Mouse (Mus musculus) hindbrain, embryonic 10.5 days (tissue): ENCODE measurements around the gene Mfsd14a. TPM values are rescaled to one million over a fixed set of nuclear protein-coding genes. Genes with fewer than 3 reads are reported as not detected.
"Not testable (repeated sequence)": the region's sequence is repeated elsewhere in the genome, so short reads cannot be mapped to it uniquely, and the experiment has no call there.

Experiments used
- DNase-seq: peaks from one replicate; pipeline ENCODE4 v3.0.0-alpha.2; 2017; ENCODE audit warnings: low spot score
- H3K27ac ChIP-seq: fragments of 300-500 bp; sonication (generic); 2 replicates; pipeline ENCODE4 v1.5.1; 2016; ENCODE audit warnings: mild to moderate bottlenecking, moderate library complexity
- H3K27me3 ChIP-seq: fragments of 300-500 bp; sonication (generic); 2 replicates; pipeline ENCODE4 v1.6.1; 2016; ENCODE audit warnings: mild to moderate bottlenecking; ENCODE audit not compliant: poor library complexity, insufficient read depth, severe bottlenecking
- H3K36me3 ChIP-seq: fragments of 300-500 bp; sonication (generic); 2 replicates; pipeline ENCODE4 v1.6.1; 2016; ENCODE audit warnings: mild to moderate bottlenecking, moderate library complexity
- H3K4me1 ChIP-seq: fragments of 300-500 bp; sonication (generic); replicated peaks from 2 replicates; pipeline ENCODE4 v1.6.1; 2016; ENCODE audit warnings: mild to moderate bottlenecking
- H3K4me3 ChIP-seq: fragments of 300-500 bp; sonication (generic); 2 replicates; pipeline ENCODE4 v1.5.1; 2016; ENCODE audit warnings: mild to moderate bottlenecking, moderate library complexity
- H3K9me3 ChIP-seq: fragments of 300-500 bp; sonication (generic); 2 replicates; pipeline ENCODE4 v1.6.1; 2016; ENCODE audit warnings: mild to moderate bottlenecking, moderate library complexity
- WGBS: fragments of 180-500 bp; shearing (Covaris S2); methylation state at CpG from one replicate; pipeline ENCODE4 v1.1.7; 2016; 5-methylcytosine and 5-hydroxymethylcytosine counted together
- polyA plus RNA-seq: library from polyadenylated mRNA; unstranded; fragments of >200 nt; fragmentation: Nextera tagmentation; extraction: Ambion mirVana; gene quantifications from 2 replicates; pipeline ENCODE4 v1.2.1, GENCODE M21; 2016

The Mfsd14a gene
- polyA plus RNA-seq, 1 experiment from 2014 or later = 69.4 TPM

DNA sequence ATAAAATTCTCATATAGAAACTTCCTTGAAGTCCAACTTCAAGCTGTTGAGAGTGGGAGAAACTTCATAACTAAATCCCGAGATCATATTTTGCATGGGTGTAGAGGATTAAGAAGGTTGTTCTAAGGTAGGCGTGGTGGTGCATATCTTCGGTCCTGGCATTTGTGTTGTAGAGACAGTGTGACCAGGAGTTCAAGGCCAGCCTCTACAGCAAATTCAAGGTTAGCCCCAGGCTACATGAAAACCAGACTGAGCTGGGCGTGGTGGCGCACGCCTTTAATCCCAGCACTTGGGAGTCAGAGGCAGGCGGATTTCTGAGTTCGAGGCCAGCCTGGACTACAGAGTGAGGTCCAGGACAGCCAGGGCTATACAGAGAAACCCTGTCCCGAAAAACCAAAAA lies 1.8 kb upstream of the Mfsd14a start:
- H3K27ac ChIP-seq = not testable (repeated sequence)
- WGBS = 90% methylated on average over 9 of the region's 9 CpGs

DNA sequence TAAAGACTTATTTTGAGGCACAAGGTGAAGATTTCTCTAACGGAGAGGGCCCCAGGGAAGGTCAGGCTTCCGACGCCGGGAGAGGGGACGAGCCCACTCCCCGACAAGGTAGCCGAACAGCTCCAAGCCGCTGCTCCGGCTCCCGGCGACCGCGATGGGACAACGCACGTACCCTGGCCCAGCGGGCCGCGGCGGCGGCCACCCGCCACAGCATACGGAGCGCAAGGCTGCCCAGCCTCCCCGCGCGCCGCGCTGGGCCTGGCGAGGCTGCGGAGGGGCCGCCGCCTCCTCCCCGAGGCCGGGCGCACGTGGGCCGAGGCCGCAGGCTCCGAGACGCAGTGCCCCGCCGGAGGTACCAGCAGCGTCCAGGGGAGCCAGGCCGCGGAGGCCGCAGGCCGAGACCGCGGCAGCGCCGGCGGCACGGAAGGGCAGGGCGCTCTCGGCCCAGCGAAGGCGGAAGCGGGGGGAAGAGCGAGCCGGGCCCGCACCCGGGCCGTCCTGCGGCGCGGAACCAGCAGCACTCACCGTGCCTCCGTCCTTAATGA lies 535 bp downstream of the Mfsd14a start:
- WGBS = under 1% methylated on average over 68 of the region's 68 CpGs
- Histone ChIP-seq H3K4me3 (peak overlapping the region; percentile 95), H3K27ac (peak overlapping the region; percentile 99), H3K9me3 (no peaks in the 10 kb centered on the region), H3K4me1 (peaks cover 32% of the 10 kb centered on the region), H3K36me3 (no peaks in the 10 kb centered on the region), H3K27me3 (no peaks in the 10 kb centered on the region)
- DNase-seq = no peak

More for the DNA sequence above, 1.8 kb upstream of the Mfsd14a start:
- not testable (repeated sequence) for H3K4me3 ChIP-seq, H3K27me3 ChIP-seq, H3K9me3 ChIP-seq, DNase-seq, H3K36me3 ChIP-seq
- H3K4me1 ChIP-seq = peaks cover 27% of the 10 kb centered on the region

DNA sequence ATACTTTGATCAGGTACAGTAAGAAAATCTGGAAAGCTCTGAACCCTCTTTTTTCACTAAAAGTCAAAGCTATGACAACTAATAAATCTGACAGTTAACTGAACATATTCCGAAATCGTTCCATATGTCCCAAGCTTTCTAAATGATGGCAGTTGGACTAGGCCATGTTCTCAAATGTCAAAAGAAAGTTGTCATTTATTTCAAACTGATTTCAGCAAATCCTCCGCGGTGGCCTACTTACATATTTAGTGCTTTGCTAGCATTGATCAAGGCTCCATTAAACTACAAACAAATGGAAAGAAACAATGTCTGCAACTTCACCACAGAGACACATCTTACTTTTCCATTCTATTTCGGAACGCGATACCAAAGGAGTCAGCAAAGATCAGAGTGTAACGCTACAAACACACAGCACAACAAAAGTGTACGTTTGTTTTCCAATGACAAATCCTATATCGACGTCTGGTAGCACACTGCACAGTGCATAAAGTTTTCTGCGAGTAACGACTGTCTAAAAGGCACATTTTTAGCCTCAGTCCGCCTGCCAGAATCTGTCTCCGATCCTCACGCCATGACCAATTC lies 1.1 kb downstream of the Mfsd14a start:
- 8% methylated on average over 16 of the region's 16 CpGs for WGBS

DNA sequence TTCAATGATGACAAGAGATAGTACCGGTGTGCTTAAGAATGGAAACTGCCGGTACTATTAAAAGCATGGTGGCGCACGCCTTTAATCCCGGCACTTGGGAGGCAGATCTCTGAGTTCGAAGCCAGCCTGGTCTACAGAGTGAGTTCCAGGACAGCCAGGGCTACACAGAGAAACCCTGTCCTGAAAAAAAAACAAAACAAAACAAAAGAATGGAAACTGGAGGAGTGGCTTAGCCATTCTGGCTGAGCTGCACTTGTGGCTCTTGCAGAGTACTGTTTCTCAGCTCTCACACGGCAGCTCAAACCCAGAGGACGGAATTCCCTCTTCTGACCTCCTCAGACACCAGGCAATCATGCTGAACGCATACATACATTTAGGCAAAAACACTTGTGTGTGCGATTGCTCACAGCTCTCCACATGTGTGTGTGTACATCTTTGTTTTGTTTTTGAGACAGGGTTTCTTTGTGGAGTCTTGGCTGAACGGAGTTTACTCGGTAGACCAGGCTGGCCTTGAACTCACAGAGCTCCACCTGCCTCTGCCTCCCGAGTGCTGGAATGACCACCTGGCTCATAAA lies 2.5 kb downstream of the Mfsd14a start:
- no peak for DNase-seq
- WGBS = 88% methylated on average over 13 of the region's 13 CpGs
- H3K4me3 ChIP-seq = no peak overlapping the region

More for the DNA sequence above, 1.1 kb downstream of the Mfsd14a start:
- H3K27ac ChIP-seq = peak overlapping the region; percentile 99
- no peaks in the 10 kb centered on the region for H3K36me3 ChIP-seq
- H3K4me3 ChIP-seq = peak overlapping the region; percentile 95
- peaks cover 37% of the 10 kb centered on the region for H3K4me1 ChIP-seq
- H3K9me3 ChIP-seq = no peaks in the 10 kb centered on the region
- DNase-seq = no peak
- no peaks in the 10 kb centered on the region for H3K27me3 ChIP-seq

DNA sequence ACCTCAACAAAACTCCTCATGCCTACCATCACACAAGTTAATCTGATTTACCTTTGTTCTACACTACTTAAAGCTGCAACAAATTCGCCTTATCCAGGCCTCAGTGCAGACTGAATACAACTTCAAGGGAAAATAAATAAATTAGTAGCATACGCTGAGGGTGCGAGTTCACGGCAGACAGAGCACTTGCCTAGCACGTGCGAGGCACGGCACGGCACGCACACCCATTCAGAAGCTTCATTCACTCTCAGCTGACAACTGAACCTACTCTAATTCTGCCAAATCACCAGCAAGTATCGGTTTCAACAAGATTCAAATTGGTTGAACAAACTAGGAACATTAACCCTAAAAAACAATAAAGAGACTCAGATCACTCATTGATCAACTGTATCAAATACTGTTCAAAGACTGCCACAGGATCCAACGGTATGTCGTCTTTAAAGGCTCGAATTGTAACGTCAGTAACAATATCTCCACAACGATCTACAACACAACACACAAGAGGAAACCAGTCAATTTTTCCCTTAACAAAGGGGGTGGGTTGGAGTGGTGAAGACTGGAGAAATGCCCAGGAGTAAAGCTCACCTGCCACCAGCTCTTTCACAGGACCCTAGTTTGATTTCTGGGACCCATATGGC lies 3.4 kb downstream of the Mfsd14a start:
- no peaks in the 10 kb centered on the region for H3K9me3 ChIP-seq
- H3K4me1 ChIP-seq = peaks cover 39% of the 10 kb centered on the region
- no peak for DNase-seq
- 86% methylated on average over 15 of the region's 15 CpGs for WGBS
- no peak overlapping the region for H3K27ac ChIP-seq
- H3K27me3 ChIP-seq = no peaks in the 10 kb centered on the region
- no peaks in the 10 kb centered on the region for H3K36me3 ChIP-seq
- no peak overlapping the region for H3K4me3 ChIP-seq

More for the DNA sequence above, 2.5 kb downstream of the Mfsd14a start:
- Histone ChIP-seq H3K9me3 (no peaks in the 10 kb centered on the region), H3K27me3 (no peaks in the 10 kb centered on the region), H3K4me1 (peaks cover 39% of the 10 kb centered on the region), H3K36me3 (no peaks in the 10 kb centered on the region), H3K27ac (no peak overlapping the region)

DNA sequence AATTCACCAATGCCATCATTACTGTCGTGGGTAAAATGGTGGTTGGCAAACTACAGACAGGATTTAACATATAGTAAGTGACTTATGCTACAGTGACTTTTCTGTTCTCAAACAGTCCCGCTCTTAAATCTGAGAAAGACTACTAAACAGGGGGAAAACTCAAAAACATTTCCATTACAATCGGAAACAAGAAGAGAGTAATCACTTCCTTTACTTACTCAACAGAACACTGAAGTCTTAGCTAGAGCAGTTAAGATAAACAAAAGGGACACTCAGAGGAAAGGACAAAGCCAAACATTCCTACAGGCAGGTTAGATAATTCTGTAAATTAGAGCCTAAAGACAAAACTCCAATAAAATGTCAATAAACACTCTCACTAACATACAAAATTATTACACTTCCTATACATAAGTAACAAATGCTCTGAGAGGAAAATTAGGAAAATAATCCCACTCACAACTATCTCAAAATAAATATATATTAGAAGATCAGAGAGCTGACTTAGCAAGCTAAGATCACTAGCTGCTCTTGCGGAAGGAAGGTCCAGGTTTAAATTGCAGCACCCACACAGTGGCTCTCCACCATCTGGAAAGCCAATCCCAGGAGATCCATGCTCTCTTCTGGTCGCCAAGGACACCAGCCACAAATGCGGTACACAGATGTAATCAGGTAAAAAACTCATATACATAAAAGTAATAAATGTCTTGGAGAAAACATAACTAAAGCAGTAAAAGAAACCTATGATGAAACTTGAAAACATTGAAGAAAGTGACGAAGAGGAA lies 6.1 kb downstream of the Mfsd14a start:
- H3K27ac ChIP-seq = no peak overlapping the region
- H3K27me3 ChIP-seq = no peaks in the 10 kb centered on the region
- DNase-seq = no peak
- 85% methylated on average over 7 of the region's 7 CpGs for WGBS
- H3K36me3 ChIP-seq = no peaks in the 10 kb centered on the region
- H3K4me1 ChIP-seq = peaks cover 39% of the 10 kb centered on the region
- H3K4me3 ChIP-seq = no peak overlapping the region
- H3K9me3 ChIP-seq = no peaks in the 10 kb centered on the region

DNA sequence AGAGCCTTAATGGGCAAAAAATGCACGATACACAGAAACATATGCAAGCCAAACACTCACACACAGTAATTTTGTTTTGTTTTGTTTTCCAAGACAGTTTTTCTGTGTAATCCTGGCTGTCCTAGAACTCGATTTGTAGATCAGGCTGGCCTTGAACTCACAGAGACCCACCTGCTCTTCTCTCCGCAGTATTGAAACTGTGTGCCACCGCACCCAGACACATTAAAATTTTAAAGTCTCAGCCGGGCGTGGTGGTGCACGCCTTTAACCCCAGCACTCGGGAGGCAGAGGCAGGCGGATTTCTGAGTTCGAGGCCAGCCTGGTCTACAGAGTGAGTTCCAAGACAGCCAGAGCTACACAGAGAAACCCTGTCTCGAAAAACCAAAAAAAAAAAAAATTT lies 8.4 kb downstream of the Mfsd14a start:
- not testable (repeated sequence) for H3K27ac ChIP-seq, DNase-seq, H3K9me3 ChIP-seq, H3K27me3 ChIP-seq, H3K4me3 ChIP-seq
- WGBS = 95% methylated on average over 11 of the region's 11 CpGs
- Histone ChIP-seq H3K4me1 (peaks cover 17% of the 10 kb centered on the region), H3K36me3 (peaks cover 17% of the 10 kb centered on the region)

DNA sequence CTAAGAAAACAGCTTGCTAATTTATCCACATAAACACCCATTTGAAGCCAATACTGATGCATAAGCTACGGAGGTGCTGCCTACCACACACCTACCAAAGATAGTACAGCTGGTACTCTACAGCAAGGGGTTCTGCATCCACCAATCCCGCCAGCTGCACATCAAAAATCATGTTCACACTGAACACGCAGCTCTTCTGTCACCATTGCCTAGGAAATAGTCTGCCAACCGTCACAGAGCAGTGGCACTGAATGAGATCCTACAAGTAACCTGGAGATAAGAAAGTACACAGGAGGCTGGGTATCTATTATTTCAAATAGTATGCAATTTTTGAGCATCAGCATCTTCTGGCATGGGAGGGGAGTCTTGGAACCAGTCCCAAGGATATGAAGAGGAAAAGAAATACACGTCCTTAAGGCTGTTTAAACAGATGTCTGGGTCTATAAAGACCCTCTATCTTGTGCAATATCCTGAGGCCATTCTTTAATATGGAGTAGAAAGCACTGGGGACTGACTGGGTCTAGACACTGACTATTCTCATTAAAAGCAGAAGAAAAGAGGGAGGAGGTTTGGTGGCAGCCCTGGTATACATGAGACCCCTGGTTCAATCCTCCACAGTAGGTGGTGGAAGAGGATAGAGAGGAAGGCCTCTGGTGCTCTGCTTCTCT lies 9.1 kb downstream of the Mfsd14a start:
- Histone ChIP-seq H3K4me1 (peaks cover 14% of the 10 kb centered on the region; the same call in 1 of the 2 replicates), H3K9me3 (no peaks in the 10 kb centered on the region), H3K36me3 (peaks cover 24% of the 10 kb centered on the region), H3K4me3 (no peak overlapping the region), H3K27me3 (no peaks in the 10 kb centered on the region), H3K27ac (no peak overlapping the region)
- WGBS = 88% methylated on average over 5 of the region's 5 CpGs
- no peak for DNase-seq

DNA sequence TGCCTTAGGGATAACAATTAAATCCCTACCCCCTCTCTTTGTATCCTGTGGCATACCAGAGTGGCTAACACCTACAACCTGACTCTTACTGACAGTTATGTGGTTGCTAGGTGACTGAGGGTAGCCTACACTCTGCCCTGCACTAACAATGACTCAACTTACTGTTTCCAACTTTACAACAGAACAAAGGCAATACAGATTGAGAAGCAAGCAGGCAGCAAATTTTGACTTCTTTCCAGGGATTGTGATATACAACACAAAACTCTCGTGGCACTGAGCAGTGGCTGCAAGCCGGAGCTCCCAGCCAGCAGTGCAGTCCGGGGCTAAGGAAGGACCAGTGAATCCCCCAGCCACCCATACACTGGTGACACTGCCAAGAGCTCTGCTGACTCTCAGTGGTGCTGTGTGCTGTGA lies 10.4 kb downstream of the Mfsd14a start:
- peaks cover 37% of the 10 kb centered on the region for H3K36me3 ChIP-seq
- peaks cover 14% of the 10 kb centered on the region; the same call in 1 of the 2 replicates for H3K4me1 ChIP-seq
- H3K4me3 ChIP-seq = no peak overlapping the region
- no peak overlapping the region for H3K27ac ChIP-seq
- no peak for DNase-seq
- no peaks in the 10 kb centered on the region for H3K9me3 ChIP-seq
- WGBS = 81% methylated on average over 3 of the region's 3 CpGs
- no peaks in the 10 kb centered on the region for H3K27me3 ChIP-seq

DNA sequence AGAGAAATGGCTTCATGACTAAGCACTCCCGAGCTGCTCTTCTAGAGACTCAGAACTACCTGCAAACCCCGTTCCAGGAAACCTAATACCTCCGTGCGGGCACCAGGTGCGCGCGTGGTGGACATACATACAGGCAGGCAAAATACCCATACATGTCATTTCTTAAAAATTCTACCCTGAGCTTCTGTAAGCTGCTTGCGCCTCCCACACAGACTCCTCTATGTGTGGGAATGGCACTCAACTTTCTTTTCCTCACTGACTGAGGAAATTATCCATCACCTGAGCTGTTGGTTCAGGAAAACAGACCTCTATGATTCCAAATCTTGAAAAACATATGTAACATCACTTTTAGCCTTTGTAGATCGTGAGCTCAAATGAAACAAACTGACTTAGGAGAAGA lies 11.8 kb downstream of the Mfsd14a start:
- H3K4me3 ChIP-seq = no peak overlapping the region
- peaks cover 51% of the 10 kb centered on the region for H3K36me3 ChIP-seq
- H3K9me3 ChIP-seq = no peaks in the 10 kb centered on the region
- no peaks in the 10 kb centered on the region for H3K27me3 ChIP-seq
- H3K4me1 ChIP-seq = peaks cover 7% of the 10 kb centered on the region; the same call in 1 of the 2 replicates
- 96% methylated on average over 9 of the region's 9 CpGs for WGBS
- H3K27ac ChIP-seq = no peak overlapping the region
- DNase-seq = no peak

DNA sequence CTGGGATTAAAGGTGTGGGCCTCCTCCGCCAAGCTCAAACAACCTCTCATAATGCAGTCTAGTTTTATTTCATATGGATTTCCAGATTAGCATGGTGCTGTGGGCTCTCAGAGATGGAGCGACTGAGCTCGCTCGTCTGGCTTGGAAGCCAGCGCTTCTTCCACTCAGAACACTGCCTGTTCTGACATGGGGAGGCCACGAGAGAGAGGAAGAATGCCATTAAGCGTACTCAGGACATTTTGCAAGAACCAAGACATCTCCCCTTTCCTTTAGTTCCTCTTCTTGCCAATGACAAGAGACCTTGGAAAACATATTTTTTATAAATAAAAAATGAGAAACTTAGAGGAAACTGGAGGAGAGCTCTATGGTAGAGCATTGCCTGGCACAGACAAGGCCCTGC lies 13.7 kb downstream of the Mfsd14a start:
- Histone ChIP-seq H3K36me3 (peaks cover 69% of the 10 kb centered on the region), H3K4me1 (peaks cover 7% of the 10 kb centered on the region; the same call in 1 of the 2 replicates), H3K9me3 (no peaks in the 10 kb centered on the region), H3K27ac (no peak overlapping the region), H3K4me3 (no peak overlapping the region), H3K27me3 (no peaks in the 10 kb centered on the region)
- 94% methylated on average over 7 of the region's 7 CpGs for WGBS
- no peak for DNase-seq

DNA sequence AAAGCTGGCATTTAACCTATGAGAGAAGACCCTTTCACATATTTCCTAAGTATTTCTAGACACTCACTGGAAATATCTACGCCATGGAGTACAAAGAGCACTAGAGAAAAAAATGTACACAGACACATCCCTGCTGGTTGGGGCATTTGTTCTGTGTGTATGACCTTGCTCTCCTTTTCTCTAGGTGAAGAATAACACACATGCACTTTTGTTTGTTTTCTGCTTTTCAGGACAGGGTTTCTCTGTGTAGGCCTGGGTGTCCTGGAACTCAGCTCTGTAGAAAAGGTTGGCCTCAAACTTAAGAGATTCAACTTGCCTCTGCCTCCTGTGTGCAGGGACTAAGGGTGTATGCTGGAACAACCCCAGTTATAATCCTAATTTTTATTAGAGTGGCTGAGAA lies 16.1 kb downstream of the Mfsd14a start:
- Histone ChIP-seq H3K27ac (no peak overlapping the region), H3K4me1 (no peaks in the 10 kb centered on the region), H3K27me3 (no peaks in the 10 kb centered on the region), H3K4me3 (no peak overlapping the region), H3K36me3 (peaks cover 93% of the 10 kb centered on the region), H3K9me3 (no peaks in the 10 kb centered on the region)
- no peak for DNase-seq
- WGBS = 98% methylated on average over 1 of the region's 1 CpGs
